Mouse (Mus musculus): ENCODE data around the gene Fam178b.

Gene Fam178b

DNA sequence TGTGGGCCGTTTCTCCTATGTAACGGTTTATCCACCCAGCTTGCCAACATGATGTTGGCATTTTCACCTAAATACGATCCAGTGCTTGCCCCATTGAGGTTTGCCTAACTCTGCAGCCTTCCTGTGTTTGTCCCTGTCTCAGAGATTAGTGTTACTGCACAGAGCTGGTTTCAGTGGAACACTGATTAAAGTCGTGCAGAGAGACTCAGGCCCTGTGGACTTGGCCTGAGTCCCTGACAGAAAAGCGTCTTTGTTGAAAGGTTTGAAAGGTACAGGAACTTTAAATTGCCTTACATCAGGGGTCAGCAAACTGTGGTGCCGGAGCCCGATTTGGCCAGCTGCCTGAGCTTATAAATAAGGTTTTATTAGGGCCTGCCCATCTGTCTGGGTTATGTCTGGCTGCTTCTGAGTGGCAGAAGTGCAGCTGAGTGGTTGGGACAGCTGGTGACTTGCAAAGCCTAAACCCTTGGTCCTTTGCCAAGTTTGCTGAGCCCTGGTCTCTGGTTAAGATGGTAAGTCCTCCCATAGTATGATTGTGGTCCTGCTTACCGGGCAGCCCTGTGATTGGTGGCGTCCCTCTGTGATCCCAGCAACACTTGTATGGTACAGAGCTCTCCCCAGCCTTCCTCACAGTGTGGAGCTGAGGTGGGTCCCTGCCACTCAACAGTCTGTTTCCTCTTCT lies 159.5 kb downstream of the Fam178b start:
- no peak for DNase-seq (ENCODE audit: low spot score)

GRCm38 (mm10) chr1:36522210-36522609 lies 160.8 kb downstream of the Fam178b start:
- no peak for DNase-seq (ENCODE audit: low spot score)

DNA sequence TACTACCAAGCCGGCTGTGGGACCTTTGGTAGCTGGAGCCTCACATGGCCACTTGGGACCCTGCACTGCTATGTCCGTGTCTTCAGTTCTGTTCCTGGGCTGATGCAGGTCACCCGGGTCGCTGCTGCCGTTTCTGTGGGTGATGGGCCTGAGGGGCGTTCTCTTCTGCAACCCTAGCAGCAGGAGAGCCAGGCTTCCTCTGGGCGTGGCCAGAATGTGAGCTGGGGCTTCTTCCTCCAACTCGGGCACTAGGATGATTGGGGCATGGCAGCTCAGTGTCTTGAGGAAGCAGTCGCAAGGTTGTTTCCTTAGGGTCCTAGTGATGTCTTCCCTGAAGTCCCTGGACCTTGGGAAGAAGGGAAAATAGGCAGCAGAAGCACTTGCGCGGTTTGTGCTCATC lies 163.4 kb downstream of the Fam178b start:
- DNase-seq (ENCODE audit: low spot score), result no peak

GRCm38 (mm10) chr1:36518259-36518658 lies 164.7 kb downstream of the Fam178b start:
- no peak for DNase-seq (ENCODE audit: low spot score)

DNA sequence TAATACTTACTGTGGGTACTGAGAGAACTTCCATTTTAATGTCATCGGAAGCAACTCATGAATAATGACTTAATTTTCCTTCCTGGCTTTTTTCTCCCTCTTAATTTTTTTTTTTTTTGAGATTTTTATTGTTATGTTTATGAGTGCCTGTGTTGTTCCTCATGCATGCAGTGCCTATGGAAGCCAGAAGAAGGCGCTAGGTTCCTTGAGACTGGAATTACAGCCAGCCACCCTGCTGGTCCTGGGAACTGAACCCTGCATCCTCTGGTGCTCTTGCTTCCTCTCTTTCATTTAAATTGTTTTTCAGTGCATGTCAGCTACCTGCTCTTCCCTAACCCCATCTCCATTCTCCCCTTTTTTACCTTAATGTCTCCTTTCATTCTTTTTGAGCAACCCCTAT lies 169.3 kb downstream of the Fam178b start:
- no peak for DNase-seq (ENCODE audit: low spot score)

GRCm38 (mm10) chr1:36513310-36513709 lies 169.7 kb downstream of the Fam178b start:
- no peak for DNase-seq (ENCODE audit: low spot score)

- no peak for DNase-seq (ENCODE audit: low spot score)
Measured at GRCm38 (mm10) chr1:36512966-36513280, 170.1 kb downstream of the Fam178b start.

Data from urinary bladder, postnatal 10 days (tissue).